Mouse (Mus musculus) heart, postnatal 4 days (tissue): ENCODE measurements around the gene Cd3eap. TPM values are rescaled to one million over a fixed set of nuclear protein-coding genes. Genes with fewer than 3 reads are reported as not detected.

Source experiments
- DNase-seq: peaks from one replicate; pipeline ENCODE4 v3.0.0; 2021
- total RNA-seq, 2 experiments: library from RNA; stranded (reverse); gene quantifications; 2 replicates each; pipeline ENCODE4 v1.2.3; 2021

Gene Cd3eap
- 1 to 10 TPM; 9.0 to 9.5 TPM for total RNA-seq

DNA sequence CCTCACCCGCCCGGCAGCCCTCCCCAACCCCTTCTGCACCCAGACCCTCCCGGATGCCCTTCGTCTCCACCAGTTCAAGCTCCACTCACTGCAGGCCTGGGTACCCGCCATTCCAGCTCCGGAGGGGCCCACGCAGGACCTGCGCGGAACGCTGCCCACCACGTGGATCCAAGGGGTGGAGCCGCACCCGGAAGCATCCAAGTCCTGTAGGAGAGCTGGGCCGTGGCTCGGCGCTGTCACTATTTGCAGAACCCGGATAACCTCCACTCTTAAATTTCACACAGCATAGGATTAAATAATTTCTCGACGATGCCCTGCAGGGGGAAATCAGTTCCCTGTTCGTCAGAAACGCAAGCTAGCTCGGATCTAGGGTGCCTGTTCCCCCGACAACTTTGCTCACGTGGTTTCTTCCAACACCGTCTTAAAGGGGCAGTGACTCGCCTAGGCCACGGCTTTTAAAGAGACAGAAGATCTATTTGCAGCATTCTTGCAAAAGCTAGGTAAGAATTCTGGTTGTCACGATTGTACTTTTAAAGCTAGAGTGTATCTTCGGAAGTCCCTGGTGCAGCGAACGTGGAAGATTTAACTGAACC lies at the start of gene Cd3eap, which contains the start of gene Ppp1r13l:
Cd3eap (minus strand) TSS at position 185 of the 593 bp plus-strand sequence.
Ppp1r13l (plus strand) TSS at position 451 of the 593 bp plus-strand sequence.
- DNase-seq: peak; percentile 88

DNA sequence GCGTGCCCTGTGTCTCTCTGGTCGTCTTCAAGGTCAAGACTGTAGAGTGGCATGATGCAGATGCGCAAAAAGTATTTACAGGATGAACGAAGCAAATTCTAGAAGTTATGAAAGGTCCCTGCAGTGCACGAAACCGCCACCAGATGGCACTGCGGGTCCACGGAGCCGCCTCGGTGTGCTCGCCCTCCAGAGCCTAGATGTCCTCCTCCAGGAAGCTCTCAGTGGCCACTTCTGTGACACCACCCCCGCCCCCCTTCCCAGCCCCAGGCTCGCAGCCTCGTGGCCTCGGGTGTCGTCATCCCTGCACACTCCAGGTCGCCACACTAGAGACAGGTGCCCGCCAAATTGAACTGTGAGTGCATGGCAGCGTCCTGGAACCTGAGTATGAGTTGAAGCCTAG lies 46.1 kb upstream of the Cd3eap start:
- DNase-seq: peak; percentile 90

DNA sequence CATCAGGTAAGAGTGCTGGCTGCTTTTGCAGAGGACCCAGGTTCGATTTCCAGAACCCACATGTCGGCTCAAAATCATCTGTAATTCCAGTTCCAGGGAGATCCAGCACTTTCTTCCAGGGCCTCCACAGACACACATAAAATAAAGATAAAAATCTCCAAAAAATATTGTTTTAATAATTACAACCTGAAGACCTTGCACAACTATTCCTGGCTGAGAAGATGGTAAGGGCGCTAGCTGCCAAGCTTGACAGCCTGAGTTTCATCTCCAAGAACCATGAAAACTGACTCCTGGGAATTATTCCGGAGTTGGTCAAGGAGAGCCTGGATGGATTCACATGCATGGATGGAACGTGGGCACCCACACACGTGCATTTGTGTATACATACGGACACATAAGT lies 45.2 kb upstream of the Cd3eap start, which contains the start of gene Ckm:
Ckm (plus strand) TSS at position 301 of the 400 bp plus-strand sequence.
- no peak for DNase-seq

DNA sequence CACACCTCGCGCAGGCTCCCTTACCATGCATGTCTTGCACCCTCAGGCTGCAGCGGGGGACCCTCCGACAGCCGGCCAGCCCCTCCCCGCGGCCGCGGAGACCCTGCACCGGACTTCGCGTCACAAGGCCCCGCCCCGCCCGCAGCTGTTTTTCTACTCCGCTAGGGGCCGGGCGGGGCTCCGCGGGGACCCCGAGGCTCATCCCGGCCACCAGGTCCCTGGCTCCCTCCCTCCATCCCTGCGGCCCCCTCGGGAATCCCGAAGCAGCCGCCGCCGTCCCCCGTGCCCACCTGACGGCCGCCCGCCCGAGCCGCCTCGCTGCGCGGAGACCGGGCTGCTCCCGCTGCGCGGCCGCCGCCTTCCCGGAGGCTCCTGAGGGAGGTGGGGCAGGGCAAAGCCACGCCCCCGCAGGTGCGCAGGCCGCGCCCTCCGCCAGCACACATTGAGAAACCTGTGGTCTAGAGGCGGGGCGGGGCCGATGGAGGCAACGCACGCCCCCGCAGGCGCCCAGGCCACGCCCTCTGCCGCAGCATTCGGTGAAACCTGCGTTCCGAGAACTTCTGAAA lies 44.5 kb upstream of the Cd3eap start, which contains the start of gene Klc3:
Klc3 (minus strand) TSS at position 374 of the 566 bp plus-strand sequence.
- no peak for DNase-seq

DNA sequence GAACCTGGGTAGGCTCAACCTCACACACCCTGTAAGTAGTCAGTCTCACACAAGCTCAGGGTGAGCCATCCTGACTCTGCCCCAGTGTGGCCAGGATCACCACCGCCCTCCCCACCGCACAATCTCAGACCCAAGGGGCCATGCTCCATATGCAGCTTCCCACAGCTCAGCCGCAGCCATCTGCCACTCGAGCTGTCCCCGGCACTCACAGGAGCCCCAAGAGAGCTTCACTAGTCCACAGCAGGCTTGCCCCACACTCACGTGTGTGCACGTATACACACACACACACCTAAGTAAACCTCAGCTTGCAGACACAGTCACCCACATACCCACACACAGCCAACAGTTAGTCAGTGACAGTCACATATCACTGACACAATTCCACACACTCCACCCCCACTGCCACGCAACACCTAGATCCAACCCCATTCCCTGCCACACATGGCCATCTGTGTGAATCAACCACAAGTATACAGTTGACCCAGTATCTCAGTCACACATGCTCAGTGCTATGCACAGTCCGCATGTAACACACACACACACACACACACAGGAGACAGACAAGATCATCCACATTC lies 43.3 kb upstream of the Cd3eap start:
- no peak for DNase-seq

DNA sequence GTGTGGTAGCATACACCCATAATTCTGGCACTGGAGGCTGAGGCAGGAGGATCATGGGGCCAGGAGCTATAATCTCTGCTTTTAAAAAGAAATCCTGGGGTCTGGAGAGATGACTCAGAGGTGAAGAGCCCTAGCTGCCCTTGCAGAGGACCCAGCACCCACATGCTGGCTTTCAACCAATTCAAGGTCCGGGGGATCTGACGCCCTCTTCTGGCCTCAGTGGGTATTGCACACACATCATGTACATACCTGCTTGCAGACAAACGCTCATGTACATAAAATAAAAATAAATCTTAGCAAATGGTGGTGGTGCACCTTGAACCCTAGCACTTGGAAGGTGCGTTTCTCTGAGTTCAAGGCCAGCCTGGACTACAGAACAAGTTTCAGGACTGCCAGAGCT lies 41.7 kb upstream of the Cd3eap start:
- DNase-seq: no peak

DNA sequence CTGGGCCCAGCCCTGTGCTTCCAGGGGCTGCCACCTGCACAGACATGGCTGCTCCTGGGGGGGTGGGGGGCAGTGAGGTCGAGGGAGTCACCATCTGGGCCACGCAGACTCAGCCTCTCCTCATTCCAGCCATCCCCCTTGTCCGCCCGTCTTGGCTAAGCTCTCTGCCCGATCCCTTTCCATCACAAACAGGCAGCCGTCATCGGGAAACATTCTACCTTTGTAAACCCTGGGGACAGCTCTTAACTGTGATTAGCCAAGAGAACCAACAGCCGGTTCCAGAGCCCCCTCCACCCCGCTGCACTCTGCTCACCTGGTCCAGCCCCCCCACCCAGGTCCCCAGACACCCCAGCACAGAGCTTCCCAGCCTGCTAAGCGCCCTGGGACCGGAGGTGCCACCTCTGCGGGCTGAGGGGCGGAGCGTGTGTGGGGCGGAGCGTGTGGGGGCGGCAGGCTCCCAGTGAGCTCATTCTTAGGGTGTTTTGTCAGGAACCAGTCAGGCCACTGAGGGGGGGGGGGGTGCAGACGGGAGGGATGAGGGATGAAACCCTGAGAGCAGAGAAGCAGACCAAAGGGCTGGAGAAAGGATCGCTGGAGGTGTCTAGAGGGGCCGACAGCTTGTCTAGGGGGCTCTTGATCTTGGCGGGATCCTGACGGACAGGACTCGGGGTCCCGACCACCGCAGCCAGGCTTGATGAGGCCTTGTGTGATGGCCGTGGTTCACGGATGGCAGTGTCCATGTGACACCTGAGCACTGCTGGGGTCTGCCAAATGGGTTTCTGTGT lies 40.4 kb upstream of the Cd3eap start:
- DNase-seq: peak; percentile 53

DNA sequence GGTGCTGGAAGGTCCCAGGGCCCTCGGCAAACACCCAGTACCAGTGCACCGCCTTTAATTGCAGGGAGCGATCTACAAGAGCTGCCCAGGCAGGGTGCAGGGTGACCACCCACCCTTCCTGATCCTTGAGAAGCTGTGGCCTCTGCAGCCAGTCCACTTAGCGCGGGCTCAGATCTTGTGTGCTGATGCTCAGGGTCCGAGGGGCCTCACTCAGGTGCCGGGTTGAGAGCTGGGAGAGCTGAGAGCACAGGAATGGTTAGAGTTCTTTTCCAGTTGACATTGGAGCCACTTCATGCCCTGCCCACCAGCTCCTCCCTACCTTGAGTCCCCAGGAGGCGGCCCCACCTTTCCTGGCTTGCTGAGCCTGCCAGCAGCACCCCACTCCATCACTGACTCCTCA lies 35.2 kb upstream of the Cd3eap start:
- no peak for DNase-seq

DNA sequence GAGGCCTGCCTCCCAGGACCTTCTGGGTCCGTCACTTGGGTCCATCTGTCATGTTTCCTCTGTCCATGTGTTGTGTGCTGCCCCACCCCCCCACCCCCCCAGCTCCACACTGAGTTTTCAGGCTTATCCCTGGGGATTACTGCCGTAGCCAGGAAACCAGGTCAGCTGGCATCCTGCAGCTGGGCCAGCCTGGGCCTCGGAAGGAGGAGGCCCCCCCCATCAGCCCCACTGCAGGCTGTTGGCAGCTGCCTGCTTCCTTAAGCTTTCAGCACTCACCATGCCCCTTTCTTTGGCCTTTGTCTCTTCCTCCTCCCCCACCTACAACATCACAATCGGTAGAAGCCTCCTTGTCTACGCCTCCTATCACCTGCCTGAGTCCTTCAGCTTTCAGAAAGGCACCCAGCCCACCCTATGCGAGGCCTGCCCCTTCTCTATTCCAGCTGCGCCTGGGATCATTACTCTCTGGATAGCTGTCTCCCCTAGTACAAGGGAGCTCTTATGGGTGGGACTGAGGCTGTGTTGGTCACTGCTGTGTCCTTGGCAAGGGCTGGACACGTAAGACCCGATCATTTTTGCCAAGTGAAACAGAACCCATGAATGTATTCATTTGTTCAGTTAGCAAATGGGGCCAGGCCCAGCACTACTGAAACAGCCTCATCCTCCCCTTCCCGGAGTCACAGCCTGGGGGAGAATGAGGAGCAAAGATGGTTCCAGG lies 29.6 kb upstream of the Cd3eap start:
- no peak for DNase-seq

DNA sequence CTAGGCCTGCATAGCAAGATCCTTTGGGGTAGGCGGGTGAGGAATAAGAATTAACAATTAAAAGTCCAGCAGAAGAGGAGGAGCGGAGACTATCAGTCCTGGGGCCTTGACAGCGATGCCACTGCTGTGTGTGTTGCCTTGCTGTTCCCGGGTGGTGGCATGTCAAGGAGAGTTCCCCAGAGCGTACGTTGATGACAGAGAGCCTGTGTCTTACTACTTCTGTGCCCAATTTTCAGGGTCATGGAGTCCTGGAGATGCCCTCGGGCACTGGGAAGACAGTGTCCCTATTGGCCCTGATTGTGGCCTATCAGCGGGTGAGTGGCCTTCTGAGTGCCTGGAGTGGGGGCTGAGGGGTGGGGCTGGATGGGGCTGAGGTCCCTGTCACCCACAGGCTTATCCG lies 24.4 kb upstream of the Cd3eap start:
- DNase-seq: no peak

DNA sequence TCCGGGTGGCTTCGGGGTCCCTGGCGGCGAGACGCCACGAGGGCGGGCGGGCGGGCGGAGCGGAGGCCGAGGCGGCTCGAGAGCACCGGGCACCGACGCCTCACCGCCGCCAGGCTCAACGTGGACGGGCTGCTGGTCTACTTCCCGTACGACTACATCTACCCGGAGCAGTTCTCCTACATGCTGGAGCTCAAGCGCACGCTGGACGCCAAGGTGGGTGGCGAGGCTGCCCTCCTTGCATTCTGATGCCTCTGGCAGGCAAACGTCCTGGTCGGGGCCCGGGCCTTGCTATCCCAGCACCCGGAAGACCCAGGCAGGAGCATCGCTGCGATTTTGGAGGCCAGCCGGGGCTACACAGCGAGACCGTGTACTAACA lies 22.9 kb upstream of the Cd3eap start:
- peak; percentile 45 for DNase-seq

DNA sequence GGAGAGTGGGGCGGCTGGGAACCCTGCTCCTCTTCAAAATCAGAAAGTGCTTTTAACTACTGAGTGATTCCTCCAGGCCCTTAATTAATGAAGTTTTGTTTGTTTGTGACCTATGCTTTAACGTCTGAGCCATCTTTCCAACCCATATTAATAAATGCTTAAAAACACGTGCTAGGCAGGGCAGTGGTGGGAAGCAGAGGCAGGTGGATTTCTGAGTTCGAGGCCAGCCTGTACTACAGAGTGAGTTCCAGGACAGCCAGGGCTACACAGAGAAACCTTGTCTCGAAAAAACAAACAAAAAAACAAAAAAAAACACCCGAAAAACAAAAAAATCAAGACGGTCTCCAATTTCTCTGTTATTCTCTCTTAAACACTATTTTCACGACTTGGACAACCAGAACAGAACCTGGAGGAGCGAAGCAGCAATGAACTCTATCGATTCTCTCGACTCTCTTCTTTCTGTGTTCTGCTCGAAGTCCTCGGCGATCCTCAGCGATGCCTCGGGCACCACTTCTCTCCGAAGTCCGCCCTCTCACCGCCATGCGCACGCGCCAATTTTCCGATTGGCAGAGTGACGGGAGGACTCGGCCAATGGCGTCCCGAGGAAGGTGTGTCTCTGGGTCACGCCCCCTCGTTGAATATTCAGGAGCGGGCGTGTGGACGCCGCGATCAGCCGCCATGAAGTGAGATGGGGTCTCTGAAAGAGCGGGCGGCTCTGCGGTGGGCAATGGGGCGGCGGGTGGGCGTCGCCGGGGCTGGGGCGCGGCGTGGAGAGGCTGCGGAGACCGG lies 22.3 kb upstream of the Cd3eap start, which contains the start of gene Ercc2:
Ercc2 (plus strand) TSS at position 634 of the 789 bp plus-strand sequence.
- peak; percentile 100 for DNase-seq

DNA sequence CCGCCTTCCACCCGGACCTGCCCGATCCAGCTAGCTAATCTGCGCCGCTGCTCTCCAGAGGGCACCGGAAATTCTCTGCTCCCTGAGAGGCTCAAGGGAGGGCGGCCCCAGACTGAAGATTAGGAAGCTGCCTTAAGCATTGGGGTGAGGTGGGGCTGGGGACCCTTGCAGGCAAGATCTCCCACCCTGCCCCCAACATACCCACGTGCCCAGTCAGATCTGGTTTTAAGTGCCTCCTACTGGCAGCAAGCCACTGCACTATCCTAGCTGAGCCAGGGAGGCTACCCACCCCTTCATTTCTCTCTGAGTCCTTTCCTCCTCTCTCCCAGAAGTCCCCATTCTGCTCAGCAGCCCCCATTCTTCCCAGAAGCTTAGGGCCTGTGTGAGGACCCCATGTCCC lies 18.8 kb upstream of the Cd3eap start:
- DNase-seq: peak; percentile 56

DNA sequence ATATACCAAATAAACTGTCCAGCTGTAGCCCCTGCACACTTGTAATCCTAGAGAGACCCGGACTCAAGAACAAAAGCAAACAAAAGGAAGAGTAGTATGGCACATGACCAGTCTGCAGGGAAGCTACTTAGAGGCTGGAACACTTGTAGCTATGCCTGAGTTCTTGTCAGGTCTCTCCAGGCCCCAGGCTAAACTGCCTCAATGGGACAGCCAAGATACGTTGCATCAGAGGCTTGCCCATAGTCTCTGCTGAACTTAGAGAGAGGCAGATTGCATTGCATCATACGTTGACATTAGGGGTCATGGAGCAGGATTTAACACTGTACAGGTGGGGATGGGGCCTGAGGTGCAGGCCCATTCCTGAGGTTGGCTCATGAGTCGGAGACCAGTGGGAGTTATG lies 16.7 kb upstream of the Cd3eap start:
- DNase-seq: no peak

DNA sequence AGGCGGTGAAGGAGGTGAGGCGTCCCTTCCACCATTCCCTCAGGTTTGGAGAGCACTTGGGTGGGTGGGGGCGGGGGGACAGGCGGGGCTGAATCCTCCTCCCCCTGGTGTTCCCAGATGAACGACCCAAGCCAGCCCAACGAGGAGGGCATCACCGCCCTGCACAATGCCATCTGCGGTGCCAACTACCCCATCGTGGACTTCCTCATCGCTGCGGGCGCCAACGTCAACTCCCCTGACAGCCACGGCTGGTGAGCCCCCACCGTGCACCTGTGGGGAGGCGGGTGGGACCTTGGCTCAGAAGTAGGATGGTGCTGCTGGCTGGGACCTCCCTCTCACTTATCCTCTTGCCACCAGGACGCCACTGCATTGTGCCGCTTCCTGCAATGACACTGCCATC lies 16.1 kb upstream of the Cd3eap start:
- no peak for DNase-seq

DNA sequence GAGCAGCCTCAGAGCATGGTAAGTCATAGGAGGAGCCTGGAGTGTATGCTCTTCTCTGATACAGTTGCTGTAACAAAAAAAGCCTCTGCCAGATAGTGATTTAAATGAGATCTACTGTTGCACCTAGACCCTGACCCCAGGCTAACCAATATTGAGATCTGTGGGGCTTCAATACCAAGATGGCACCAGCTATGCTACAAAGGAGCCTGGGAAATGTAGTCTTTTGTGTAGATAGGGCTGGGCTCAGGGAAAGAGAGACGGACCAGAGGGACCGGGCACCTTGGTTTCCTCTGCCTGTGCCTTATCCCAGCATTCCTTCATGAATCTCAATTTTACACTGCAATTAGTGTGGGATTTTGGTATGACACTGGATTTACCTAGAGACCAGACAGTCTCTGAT lies 14.1 kb upstream of the Cd3eap start:
- no peak for DNase-seq

DNA sequence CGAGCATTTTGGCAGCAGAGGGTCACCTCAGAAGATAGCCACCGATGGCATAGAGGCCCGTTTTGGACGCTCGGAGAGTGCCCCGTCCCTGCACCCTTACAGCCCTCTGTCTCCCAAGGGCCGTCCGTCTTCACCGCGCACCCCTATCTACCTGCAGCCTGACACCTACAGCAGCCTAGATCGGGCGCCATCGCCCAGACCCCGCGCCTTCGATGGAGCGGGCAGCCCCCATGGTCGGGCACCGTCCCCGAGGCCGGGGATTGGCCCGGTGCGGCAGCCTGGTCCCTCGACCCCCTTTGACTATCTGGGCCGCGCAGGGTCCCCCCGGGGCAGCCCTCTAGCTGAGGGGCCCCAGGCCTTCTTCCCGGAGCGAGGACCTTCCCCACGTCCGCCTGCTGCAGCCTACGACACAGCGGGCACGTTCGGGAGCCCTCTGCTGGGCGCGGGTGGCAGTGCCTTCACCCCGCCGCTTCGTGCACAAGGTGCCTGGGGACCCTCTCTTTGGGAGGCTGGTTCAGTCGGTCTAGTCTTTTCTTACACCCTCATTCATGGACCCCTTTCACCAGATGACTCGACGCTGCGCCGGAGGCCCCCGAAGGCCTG lies 10.6 kb upstream of the Cd3eap start:
- DNase-seq: peak; percentile 71

DNA sequence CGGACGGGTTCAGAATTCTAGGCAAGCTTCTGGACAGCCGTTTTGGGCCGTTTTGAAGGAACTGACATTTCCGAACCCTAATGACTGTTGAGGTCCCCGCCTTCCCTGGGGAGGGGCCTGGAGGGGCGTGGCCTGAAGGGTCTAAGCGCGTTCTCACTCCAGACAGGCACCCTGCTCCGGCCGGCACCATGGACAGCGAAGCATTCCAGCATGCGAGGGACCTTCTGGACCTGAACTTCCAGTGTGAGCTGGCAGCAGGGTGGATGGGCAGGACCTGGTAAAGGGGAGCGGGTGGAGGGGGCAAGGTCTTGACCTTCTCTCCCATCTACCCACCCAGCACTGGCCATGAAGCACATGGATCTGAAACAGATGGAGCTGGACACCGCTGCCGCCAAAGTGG lies 9.1 kb upstream of the Cd3eap start:
- peak; percentile 74 for DNase-seq

DNA sequence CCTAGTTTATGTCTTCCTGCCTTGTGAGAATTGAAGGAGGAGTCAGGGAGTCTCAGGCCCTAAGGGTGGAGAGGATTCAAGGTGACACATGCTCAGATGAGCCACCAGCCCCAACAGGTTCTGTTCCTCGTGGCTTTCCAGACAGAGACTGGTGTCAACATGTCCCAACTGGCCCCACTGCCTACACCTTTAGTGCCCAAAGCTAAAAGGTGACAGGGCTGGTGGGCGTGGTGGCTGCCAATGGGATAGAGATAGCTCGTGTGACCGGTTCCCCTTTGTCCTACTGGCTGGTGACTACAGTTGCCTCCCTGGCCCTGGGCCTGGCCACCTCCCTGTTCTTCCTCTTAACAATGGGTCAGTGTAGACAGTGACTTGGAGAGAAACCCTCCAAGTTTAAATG lies 6.1 kb upstream of the Cd3eap start:
- no peak for DNase-seq

DNA sequence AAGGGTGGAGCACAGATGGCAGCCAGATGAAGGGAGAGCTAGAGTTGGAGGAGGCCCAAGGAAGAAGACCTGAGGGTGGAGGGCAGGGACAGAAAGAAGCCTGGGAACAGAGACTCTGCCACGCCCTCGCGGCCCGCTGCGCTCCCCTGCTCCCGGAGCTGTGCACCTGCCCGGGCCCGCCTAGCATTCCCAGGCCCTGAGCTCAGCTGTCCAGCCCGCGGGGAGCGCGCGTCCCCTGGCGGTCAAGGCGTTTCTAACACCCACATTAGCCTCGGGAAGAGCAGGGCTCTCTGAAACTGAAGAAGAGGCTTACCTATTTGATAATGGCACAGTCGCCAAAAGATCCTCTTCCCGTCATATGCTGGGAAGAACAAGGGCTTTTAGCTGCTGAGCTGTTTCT lies 4.6 kb upstream of the Cd3eap start:
- DNase-seq: peak; percentile 84

DNA sequence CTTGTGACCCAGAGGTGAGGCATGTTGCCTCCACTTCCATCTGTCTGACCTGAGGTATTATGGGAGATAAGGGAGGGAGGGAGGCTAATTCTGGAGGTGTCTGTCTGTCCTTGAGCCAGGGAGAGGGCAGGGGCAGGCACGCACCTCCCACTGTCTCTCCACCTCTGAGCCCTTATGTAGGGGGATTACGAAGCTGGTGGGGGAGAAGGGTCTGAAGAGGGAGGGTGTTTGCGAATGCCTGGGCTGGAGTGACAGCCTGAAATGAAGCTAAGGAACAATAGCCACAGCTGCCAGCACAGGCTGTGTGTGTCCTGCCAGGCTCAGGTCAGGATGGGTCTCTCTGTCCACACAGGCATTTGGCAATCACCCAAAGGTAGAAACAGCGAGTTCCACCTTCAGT lies 3.0 kb upstream of the Cd3eap start:
- peak; percentile 49 for DNase-seq
